Mouse (Mus musculus) C2C12 (cell line): ENCODE data around the gene Vmn1r198. TPM values are rescaled to one million over a fixed set of nuclear protein-coding genes. Genes with fewer than 3 reads are reported as not detected.
"Not testable (repeated sequence)": the region's sequence is repeated elsewhere in the genome, so short reads cannot be mapped to it uniquely, and the experiment has no call there.

ENCODE experiments used
- H3K27me3 ChIP-seq: one replicate; pipeline ENCODE4 v1.6.1; 2011; ENCODE audit not compliant: control insufficient read depth, insufficient read depth, insufficient read length
- H3K36me3 ChIP-seq: one replicate; pipeline ENCODE4 v1.6.1; 2011; ENCODE audit not compliant: control insufficient read depth, insufficient read depth
- H3K4me3 ChIP-seq: one replicate; pipeline ENCODE4 v1.5.1; 2011; ENCODE audit warnings: mild to moderate bottlenecking, control low read depth; ENCODE audit not compliant: poor library complexity, insufficient read depth, severe bottlenecking
- H3K79me2 ChIP-seq: one replicate; pipeline ENCODE4 v1.6.1; 2011; ENCODE audit not compliant: control insufficient read depth, insufficient read depth
- H3K79me3 ChIP-seq: one replicate; pipeline ENCODE4 v1.6.1; 2011; ENCODE audit warnings: low read depth, control low read depth
- H3ac ChIP-seq: one replicate; pipeline ENCODE3; 2011; ENCODE audit warnings: low read depth; ENCODE audit not compliant: control insufficient read depth, insufficient read length
- CEBPB ChIP-seq: IDR thresholded peaks from one replicate; pipeline ENCODE4 v1.6.1; 2011; ENCODE audit warnings: low read depth, mild to moderate bottlenecking, control low read depth, moderate library complexity
- CTCF ChIP-seq: IDR thresholded peaks from one replicate; pipeline ENCODE4 v1.5.1; 2011; ENCODE audit not compliant: control insufficient read depth, insufficient read depth, insufficient read length
- FOSL1 ChIP-seq: IDR thresholded peaks from one replicate; pipeline ENCODE4 v1.8.0; 2011; ENCODE audit warnings: mild to moderate bottlenecking, low read length; ENCODE audit not compliant: poor library complexity, insufficient read depth, severe bottlenecking
- MAX ChIP-seq: IDR thresholded peaks from one replicate; pipeline ENCODE4 v1.6.1; 2011; ENCODE audit warnings: mild to moderate bottlenecking, control low read depth
- MYOD1 ChIP-seq: IDR thresholded peaks from one replicate; pipeline ENCODE4 v1.6.1; 2011; ENCODE audit warnings: low read depth; ENCODE audit not compliant: control insufficient read depth, insufficient read length
- MYOG ChIP-seq: IDR thresholded peaks from one replicate; pipeline ENCODE4 v1.6.1; 2011; ENCODE audit not compliant: control insufficient read depth, insufficient read length; ENCODE audit errors: extremely low read depth
- USF1 ChIP-seq: IDR thresholded peaks from one replicate; pipeline ENCODE4 v1.6.1; 2011; ENCODE audit warnings: low read depth, mild to moderate bottlenecking, control low read depth, moderate library complexity
- polyA plus RNA-seq: library from polyadenylated mRNA; unstranded; fragments of >200 nt; fragmentation: generic; extraction: Trizol; gene quantifications from one replicate; pipeline ENCODE4 v1.2.1, GENCODE M21; 2012; ENCODE audit warnings: missing spikeins

Vmn1r198 gene
- polyA plus RNA-seq, 1 experiment, result not detected

DNA sequence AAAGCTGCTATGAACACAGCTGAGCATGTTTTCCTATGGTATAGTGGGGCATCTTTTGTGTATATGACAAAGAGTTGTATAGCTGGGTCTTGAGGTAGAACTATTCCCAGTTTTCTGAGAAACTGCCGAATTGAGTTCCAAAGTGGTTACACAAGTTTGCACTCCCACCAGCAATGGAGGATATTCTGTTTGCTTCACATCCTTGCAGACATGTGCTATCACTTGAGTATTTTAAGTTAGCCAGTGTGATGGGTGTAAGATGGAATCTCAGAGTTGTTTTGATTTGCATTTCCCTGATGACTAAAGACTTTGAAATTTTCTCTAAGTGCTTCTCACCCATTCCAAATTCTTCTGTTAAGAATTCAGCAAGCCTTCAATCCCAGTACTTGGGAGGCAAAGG, 14.6 kb upstream of the Vmn1r198 start:
- H3K79me3 ChIP-seq, result no peaks in the 10 kb centered on the region
- no peaks in the 10 kb centered on the region for H3K27me3 ChIP-seq
- no peak overlapping the region for H3ac ChIP-seq
- H3K36me3 ChIP-seq, result no peaks in the 10 kb centered on the region
- TF ChIP-seq CTCF, result no peak
- no peak for TF ChIP-seq FOSL1
- no peak for TF ChIP-seq MYOG
- no peak for TF ChIP-seq MYOD1
- no peak for TF ChIP-seq USF1
- TF ChIP-seq CEBPB, result no peak
- TF ChIP-seq MAX, result no peak
- no peaks in the 10 kb centered on the region for H3K79me2 ChIP-seq
- no peak overlapping the region for H3K4me3 ChIP-seq

DNA sequence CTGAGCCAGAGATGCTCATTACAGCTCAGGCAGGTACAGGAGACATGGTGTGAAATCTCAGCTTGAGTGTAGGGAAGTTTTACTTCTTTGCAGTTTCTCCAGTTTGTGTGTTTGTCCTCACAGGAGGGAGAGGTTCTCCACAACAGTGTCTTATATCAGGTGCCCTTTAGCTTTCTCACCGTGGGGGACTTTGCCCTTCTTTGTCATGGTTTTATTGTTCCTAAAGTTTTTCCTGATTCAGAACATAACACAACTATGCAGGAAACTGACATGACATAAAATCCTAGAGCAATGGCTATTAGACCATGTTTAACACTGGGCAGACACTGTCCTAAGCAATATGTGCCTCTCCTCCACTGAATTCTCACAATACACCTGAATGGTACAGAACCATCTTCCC, 649 bp downstream of the Vmn1r198 start:
- no peaks in the 10 kb centered on the region for H3K36me3 ChIP-seq
- TF ChIP-seq CTCF, result no peak
- no peak for TF ChIP-seq MAX
- TF ChIP-seq USF1, result no peak
- no peak for TF ChIP-seq CEBPB
- no peak for TF ChIP-seq MYOD1
- no peak for TF ChIP-seq FOSL1
- TF ChIP-seq MYOG, result no peak
- H3K79me3 ChIP-seq, result no peaks in the 10 kb centered on the region
- H3K27me3 ChIP-seq, result no peaks in the 10 kb centered on the region
- H3K79me2 ChIP-seq, result no peaks in the 10 kb centered on the region
- no peak overlapping the region for H3K4me3 ChIP-seq
- H3ac ChIP-seq, result no peak overlapping the region

GRCm38 (mm10) chr13:22379518-22379917, 29.4 kb downstream of the Vmn1r198 start, which contains the start of gene Vmn1r199:
Gene Vmn1r199, plus strand, starts transcription at chr13:22379818.
- H3ac ChIP-seq, result no peak within 1 kb of the TSS
- H3K36me3 ChIP-seq, result no peaks in the 10 kb centered on the region
- no peaks in the 10 kb centered on the region for H3K79me3 ChIP-seq
- no peaks in the 10 kb centered on the region for H3K79me2 ChIP-seq
- H3K4me3 ChIP-seq, result no peak within 1 kb of the TSS
- TF ChIP-seq CEBPB (no peak), MYOD1 (no peak), CTCF (no peak), MAX (no peak), USF1 (no peak), MYOG (no peak), FOSL1 (no peak)
- no peaks in the 10 kb centered on the region for H3K27me3 ChIP-seq

- not testable (repeated sequence) for H3K4me3 ChIP-seq, H3K79me2 ChIP-seq, H3ac ChIP-seq, H3K36me3 ChIP-seq, H3K27me3 ChIP-seq, H3K79me3 ChIP-seq
Observed at GRCm38 (mm10) chr13:22381128-22381527, 31.0 kb downstream of the Vmn1r198 start.

- Histone ChIP-seq H3K79me2 (no peaks in the 10 kb centered on the region), H3K27me3 (no peaks in the 10 kb centered on the region), H3ac (no peak overlapping the region), H3K36me3 (no peaks in the 10 kb centered on the region), H3K79me3 (no peaks in the 10 kb centered on the region), H3K4me3 (no peak overlapping the region)
- TF ChIP-seq CEBPB (no peak), MYOG (no peak), MYOD1 (no peak), FOSL1 (no peak), CTCF (no peak)
Observed at GRCm38 (mm10) chr13:22383401-22383800, 33.2 kb downstream of the Vmn1r198 start.

- Histone ChIP-seq H3K27me3 (no peaks in the 10 kb centered on the region), H3ac (no peak overlapping the region), H3K79me3 (no peaks in the 10 kb centered on the region), H3K79me2 (no peaks in the 10 kb centered on the region), H3K36me3 (no peaks in the 10 kb centered on the region), H3K4me3 (no peak overlapping the region)
- no peak for TF ChIP-seq MAX
- no peak for TF ChIP-seq USF1
- no peak for TF ChIP-seq FOSL1
- no peak for TF ChIP-seq MYOG
- TF ChIP-seq MYOD1, result no peak
- no peak for TF ChIP-seq CTCF
- TF ChIP-seq CEBPB, result no peak
Observed at GRCm38 (mm10) chr13:22387050-22387449, 36.9 kb downstream of the Vmn1r198 start.
